Mouse (Mus musculus): ENCODE data around the gene Celf2. TPM values are rescaled to one million over a fixed set of nuclear protein-coding genes. Genes with fewer than 3 reads are reported as not detected.

Celf2 gene
- polyA plus RNA-seq, 1 experiment from 2014 or later, result 191 TPM

DNA sequence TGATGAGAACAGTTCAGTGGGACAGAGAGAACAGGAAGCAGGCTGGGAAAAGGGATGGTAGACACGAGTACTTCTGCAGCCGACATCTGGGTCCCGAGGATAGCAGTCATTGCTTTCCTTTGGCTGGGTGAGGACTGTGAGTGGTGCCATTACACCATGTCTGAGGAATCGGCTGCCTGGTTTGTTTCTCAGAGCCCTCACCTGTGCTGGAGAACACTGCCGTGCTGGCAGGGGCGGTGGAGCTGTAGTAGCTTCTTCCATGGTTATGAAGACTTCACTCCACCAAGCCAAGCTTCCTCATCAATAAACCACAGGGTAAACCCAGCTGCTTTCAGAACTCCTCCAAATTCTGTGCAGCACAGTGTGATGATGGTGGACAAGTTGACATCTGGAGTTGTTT, 860.5 kb downstream of the Celf2 start:
- Histone ChIP-seq H3K27me3 (ENCODE audit: control insufficient read depth, insufficient read depth, low read length) (no peaks in the 10 kb centered on the region), H3K9ac (replicated peaks; ENCODE audit: low read length) (no peak overlapping the region), H3K4me1 (ENCODE audit: control insufficient read depth, insufficient read depth, low read length) (peaks cover 3% of the 10 kb centered on the region; the same call in 1 of the 2 replicates), H3K4me2 (ENCODE audit: low read length) (no peak overlapping the region), H3K4me3 (replicated peaks; ENCODE audit: low read depth, low read length) (no peak overlapping the region), H3K36me3 (ENCODE audit: control insufficient read depth, insufficient read depth, low read length) (no peaks in the 10 kb centered on the region), H3K27ac (replicated peaks; ENCODE audit: low read depth, low read length) (0 out of 2 replicates have a peak overlapping the region, but pooled peaks have one; percentile 27), H3K9me3 (ENCODE audit: control insufficient read depth, low read length) (no peaks in the 10 kb centered on the region)
- 91% methylated on average over 6 of the region's 6 CpGs for WGBS
- DNase-seq, result no peak
- ATAC-seq (ENCODE audit: low FRiP score, low TSS enrichment), result no peak

GRCm38 (mm10) chr2:6647028-6647427, 862.3 kb downstream of the Celf2 start:
- no peak overlapping the region for H3K4me3 ChIP-seq (replicated peaks; ENCODE audit: low read depth, low read length)
- peaks cover 3% of the 10 kb centered on the region; the same call in 1 of the 2 replicates for H3K4me1 ChIP-seq (ENCODE audit: control insufficient read depth, insufficient read depth, low read length)
- H3K4me2 ChIP-seq (ENCODE audit: low read length), result no peak overlapping the region
- no peak for ATAC-seq (ENCODE audit: low FRiP score, low TSS enrichment)
- H3K27me3 ChIP-seq (ENCODE audit: control insufficient read depth, insufficient read depth, low read length), result no peaks in the 10 kb centered on the region
- no peak for DNase-seq
- H3K9me3 ChIP-seq (ENCODE audit: control insufficient read depth, low read length), result no peaks in the 10 kb centered on the region
- H3K36me3 ChIP-seq (ENCODE audit: control insufficient read depth, insufficient read depth, low read length), result no peaks in the 10 kb centered on the region
- H3K9ac ChIP-seq (replicated peaks; ENCODE audit: low read length), result no peak overlapping the region
- no peak overlapping the region for H3K27ac ChIP-seq (replicated peaks; ENCODE audit: low read depth, low read length)
- 95% methylated on average over 4 of the region's 4 CpGs for WGBS

GRCm38 (mm10) chr2:6646325-6646724, 863.0 kb downstream of the Celf2 start:
- WGBS, result 84% methylated on average over 3 of the region's 3 CpGs
- no peak for ATAC-seq (ENCODE audit: low FRiP score, low TSS enrichment)
- Histone ChIP-seq H3K9me3 (ENCODE audit: control insufficient read depth, low read length) (no peaks in the 10 kb centered on the region), H3K4me2 (ENCODE audit: low read length) (no peak overlapping the region), H3K36me3 (ENCODE audit: control insufficient read depth, insufficient read depth, low read length) (no peaks in the 10 kb centered on the region), H3K9ac (replicated peaks; ENCODE audit: low read length) (no peak overlapping the region), H3K4me3 (replicated peaks; ENCODE audit: low read depth, low read length) (no peak overlapping the region), H3K4me1 (ENCODE audit: control insufficient read depth, insufficient read depth, low read length) (peaks cover 3% of the 10 kb centered on the region; the same call in 1 of the 2 replicates), H3K27me3 (ENCODE audit: control insufficient read depth, insufficient read depth, low read length) (no peaks in the 10 kb centered on the region), H3K27ac (replicated peaks; ENCODE audit: low read depth, low read length) (no peak overlapping the region)
- DNase-seq, result no peak

- no peaks in the 10 kb centered on the region for H3K9me3 ChIP-seq (ENCODE audit: control insufficient read depth, low read length)
- H3K9ac ChIP-seq (replicated peaks; ENCODE audit: low read length), result no peak overlapping the region
- no peak for DNase-seq
- H3K4me1 ChIP-seq (ENCODE audit: control insufficient read depth, insufficient read depth, low read length), result no peaks in the 10 kb centered on the region
- H3K4me3 ChIP-seq (replicated peaks; ENCODE audit: low read depth, low read length), result no peak overlapping the region
- WGBS, result 79% methylated on average over 3 of the region's 3 CpGs
- H3K36me3 ChIP-seq (ENCODE audit: control insufficient read depth, insufficient read depth, low read length), result no peaks in the 10 kb centered on the region
- no peaks in the 10 kb centered on the region for H3K27me3 ChIP-seq (ENCODE audit: control insufficient read depth, insufficient read depth, low read length)
- H3K4me2 ChIP-seq (ENCODE audit: low read length), result no peak overlapping the region
- no peak for ATAC-seq (ENCODE audit: low FRiP score, low TSS enrichment)
- no peak overlapping the region for H3K27ac ChIP-seq (replicated peaks; ENCODE audit: low read depth, low read length)
These were observed 867.0 kb downstream of the Celf2 start for GRCm38 (mm10) chr2:6642222-6642850.

DNA sequence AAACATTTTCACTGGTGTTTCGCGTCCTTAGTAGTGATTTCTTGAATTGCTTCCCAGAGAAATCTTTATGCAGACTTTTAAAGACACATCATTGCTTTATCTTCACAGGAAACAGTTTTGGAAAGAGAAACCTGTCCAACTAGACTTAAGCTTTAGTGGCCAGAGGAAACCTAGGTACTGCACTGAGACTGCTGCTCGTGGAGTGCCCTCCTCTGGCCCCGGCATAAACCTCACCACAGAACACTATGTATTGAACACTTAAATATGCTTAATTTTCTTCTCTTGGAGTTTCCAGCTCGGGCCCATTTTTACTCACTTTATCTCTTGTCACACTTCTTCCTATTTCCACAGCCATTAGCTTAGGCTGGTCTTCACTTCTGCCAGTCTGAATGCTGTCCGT, 870.0 kb downstream of the Celf2 start:
- DNase-seq, result no peak
- Histone ChIP-seq H3K4me1 (ENCODE audit: control insufficient read depth, insufficient read depth, low read length) (no peaks in the 10 kb centered on the region), H3K9me3 (ENCODE audit: control insufficient read depth, low read length) (no peaks in the 10 kb centered on the region), H3K27ac (replicated peaks; ENCODE audit: low read depth, low read length) (no peak overlapping the region), H3K4me2 (ENCODE audit: low read length) (no peak overlapping the region), H3K9ac (replicated peaks; ENCODE audit: low read length) (no peak overlapping the region), H3K4me3 (replicated peaks; ENCODE audit: low read depth, low read length) (no peak overlapping the region), H3K36me3 (ENCODE audit: control insufficient read depth, insufficient read depth, low read length) (no peaks in the 10 kb centered on the region), H3K27me3 (ENCODE audit: control insufficient read depth, insufficient read depth, low read length) (no peaks in the 10 kb centered on the region)
- ATAC-seq (ENCODE audit: low FRiP score, low TSS enrichment), result no peak
- 93% methylated on average over 6 of the region's 6 CpGs for WGBS

DNA sequence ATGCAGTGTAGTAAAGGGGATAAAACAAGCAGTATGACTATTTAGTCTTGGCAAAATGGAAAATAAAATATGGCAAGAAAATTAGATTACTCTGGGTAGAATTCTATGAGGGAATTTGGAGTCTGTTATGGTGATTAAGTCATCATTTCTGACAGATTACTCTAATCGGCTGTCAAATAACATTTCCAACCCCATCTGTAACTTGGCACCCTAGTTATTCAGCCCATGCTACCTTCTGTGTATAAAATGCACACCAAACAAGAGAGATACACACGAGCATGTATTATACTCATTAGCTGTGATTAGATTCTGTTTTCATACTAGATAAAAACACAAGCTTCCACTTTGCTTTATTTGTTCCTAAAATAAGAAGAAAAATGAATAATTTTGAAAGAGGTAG, 872.2 kb downstream of the Celf2 start:
- no peak overlapping the region for H3K9ac ChIP-seq (replicated peaks; ENCODE audit: low read length)
- 46% methylated on average over 2 of the region's 2 CpGs for WGBS
- no peak overlapping the region for H3K4me3 ChIP-seq (replicated peaks; ENCODE audit: low read depth, low read length)
- DNase-seq (no peak), ATAC-seq (ENCODE audit: low FRiP score, low TSS enrichment) (no peak)
- H3K27ac ChIP-seq (replicated peaks; ENCODE audit: low read depth, low read length), result no peak overlapping the region
- no peak overlapping the region for H3K4me2 ChIP-seq (ENCODE audit: low read length)
- H3K4me1 ChIP-seq (ENCODE audit: control insufficient read depth, insufficient read depth, low read length), result no peaks in the 10 kb centered on the region
- no peaks in the 10 kb centered on the region for H3K9me3 ChIP-seq (ENCODE audit: control insufficient read depth, low read length)
- no peaks in the 10 kb centered on the region for H3K36me3 ChIP-seq (ENCODE audit: control insufficient read depth, insufficient read depth, low read length)
- no peaks in the 10 kb centered on the region for H3K27me3 ChIP-seq (ENCODE audit: control insufficient read depth, insufficient read depth, low read length)

- 96% methylated on average over 6 of the region's 6 CpGs for WGBS
- no peak overlapping the region for H3K4me3 ChIP-seq (replicated peaks; ENCODE audit: low read depth, low read length)
- H3K9ac ChIP-seq (replicated peaks; ENCODE audit: low read length), result no peak overlapping the region
- no peak overlapping the region for H3K27ac ChIP-seq (replicated peaks; ENCODE audit: low read depth, low read length)
- H3K36me3 ChIP-seq (ENCODE audit: control insufficient read depth, insufficient read depth, low read length), result no peaks in the 10 kb centered on the region
- no peaks in the 10 kb centered on the region for H3K27me3 ChIP-seq (ENCODE audit: control insufficient read depth, insufficient read depth, low read length)
- DNase-seq (no peak), ATAC-seq (ENCODE audit: low FRiP score, low TSS enrichment) (no peak)
- H3K4me1 ChIP-seq (ENCODE audit: control insufficient read depth, insufficient read depth, low read length), result no peaks in the 10 kb centered on the region
- no peaks in the 10 kb centered on the region for H3K9me3 ChIP-seq (ENCODE audit: control insufficient read depth, low read length)
- no peak overlapping the region for H3K4me2 ChIP-seq (ENCODE audit: low read length)
These were observed 874.5 kb downstream of the Celf2 start for GRCm38 (mm10) chr2:6634899-6635298.

GRCm38 (mm10) chr2:6633115-6633514, 876.2 kb downstream of the Celf2 start:
- no peak overlapping the region for H3K9ac ChIP-seq (replicated peaks; ENCODE audit: low read length)
- H3K9me3 ChIP-seq (ENCODE audit: control insufficient read depth, low read length), result no peaks in the 10 kb centered on the region
- 81% methylated on average over 1 of the region's 1 CpGs for WGBS
- ATAC-seq (ENCODE audit: low FRiP score, low TSS enrichment) (no peak), DNase-seq (no peak)
- H3K4me3 ChIP-seq (replicated peaks; ENCODE audit: low read depth, low read length), result no peak overlapping the region
- H3K27ac ChIP-seq (replicated peaks; ENCODE audit: low read depth, low read length), result no peak overlapping the region
- H3K27me3 ChIP-seq (ENCODE audit: control insufficient read depth, insufficient read depth, low read length), result no peaks in the 10 kb centered on the region
- no peaks in the 10 kb centered on the region for H3K36me3 ChIP-seq (ENCODE audit: control insufficient read depth, insufficient read depth, low read length)
- no peak overlapping the region for H3K4me2 ChIP-seq (ENCODE audit: low read length)
- no peaks in the 10 kb centered on the region for H3K4me1 ChIP-seq (ENCODE audit: control insufficient read depth, insufficient read depth, low read length)

GRCm38 (mm10) chr2:6623802-6624201, 885.6 kb downstream of the Celf2 start:
- ATAC-seq (ENCODE audit: low FRiP score, low TSS enrichment) (no peak), DNase-seq (peak; percentile 12)
- Histone ChIP-seq H3K27me3 (ENCODE audit: control insufficient read depth, insufficient read depth, low read length) (no peaks in the 10 kb centered on the region), H3K9me3 (ENCODE audit: control insufficient read depth, low read length) (no peaks in the 10 kb centered on the region), H3K4me1 (ENCODE audit: control insufficient read depth, insufficient read depth, low read length) (no peaks in the 10 kb centered on the region), H3K9ac (replicated peaks; ENCODE audit: low read length) (no peak overlapping the region), H3K27ac (replicated peaks; ENCODE audit: low read depth, low read length) (no peak overlapping the region), H3K4me2 (ENCODE audit: low read length) (no peak overlapping the region), H3K4me3 (replicated peaks; ENCODE audit: low read depth, low read length) (no peak overlapping the region), H3K36me3 (ENCODE audit: control insufficient read depth, insufficient read depth, low read length) (0 out of 2 replicates have a peak, but pooled peaks cover 4% of the 10 kb centered on the region)
- WGBS, result 49% methylated on average over 4 of the region's 4 CpGs
